Mouse (Mus musculus) cerebellum, adult 2 months (tissue): ENCODE measurements around the gene Snx13.

Experiments
- CTCF ChIP-seq: fragments of 200-500 bp; IDR thresholded peaks from 2 replicates; pipeline ENCODE4 v1.5.1; 2011; ENCODE audit warnings: low read depth, mild to moderate bottlenecking, control low read depth, low read length, moderate library complexity, borderline replicate concordance; ENCODE audit not compliant: insufficient read depth
- POLR2A ChIP-seq: fragments of 200-500 bp; IDR thresholded peaks from 2 replicates; pipeline ENCODE4 v1.6.1; 2011; ENCODE audit warnings: low read length, control low read depth, borderline replicate concordance; ENCODE audit not compliant: insufficient read depth

DNA sequence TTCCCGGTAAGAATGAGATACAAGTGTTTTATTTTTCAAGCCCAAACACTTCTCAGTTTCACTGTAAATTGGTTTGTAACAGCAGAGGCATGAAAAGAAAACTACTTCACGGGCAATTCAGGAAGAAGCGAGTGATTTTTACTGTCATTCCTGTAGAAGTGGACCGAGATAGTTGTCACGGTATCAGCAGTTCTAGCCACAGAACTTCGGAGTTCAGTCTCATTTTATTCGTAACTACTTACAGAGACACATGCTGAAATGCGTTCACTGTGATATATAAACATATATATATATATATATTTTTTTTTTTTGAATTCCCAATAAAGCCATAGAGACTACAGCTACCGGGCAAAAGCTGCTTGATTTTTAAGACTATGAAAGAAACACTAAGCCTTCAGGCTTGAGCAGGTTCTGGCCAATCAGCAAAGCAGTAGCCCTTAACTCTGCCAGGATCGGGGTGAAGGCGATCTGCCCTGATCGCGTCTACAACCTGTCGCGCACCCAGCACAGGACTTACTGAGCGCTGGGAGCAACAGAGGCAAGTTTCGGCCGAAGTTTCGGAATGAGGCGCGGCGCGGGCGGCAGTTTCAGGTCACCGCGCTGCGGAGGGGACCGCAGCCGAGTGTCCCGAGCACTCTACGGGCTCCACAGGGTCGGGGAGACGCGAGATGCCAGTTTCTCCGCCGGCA, 532 bp upstream of the Snx13 start:
- TF ChIP-seq POLR2A = no peak
- TF ChIP-seq CTCF = no peak
